Mouse (Mus musculus) embryonic facial prominence, embryonic 10.5 days (tissue): ENCODE measurements around the gene Olfr372. TPM values are rescaled to one million over a fixed set of nuclear protein-coding genes. Genes with fewer than 3 reads are reported as not detected.

Experiments used
- polyA plus RNA-seq: library from polyadenylated mRNA; unstranded; fragments of >200 nt; fragmentation: Nextera tagmentation; extraction: Ambion mirVana; gene quantifications from 2 replicates; pipeline ENCODE4 v1.2.1, GENCODE M21; 2016

The Olfr372 gene
- polyA plus RNA-seq, 1 experiment from 2014 or later, result not detected

Other genes starting within 250 kb of the Olfr372 start
- 4.6 and 5.5 TPM in 2 replicates for gene Zfp709, start 159.2 kb upstream of the Olfr372 start, polyA plus RNA-seq
- gene Zfp882, start 132.6 kb upstream of the Olfr372 start, polyA plus RNA-seq, result 8.4 TPM in 2 replicates
- gene Zfp617, start 132.6 kb upstream of the Olfr372 start, polyA plus RNA-seq, result 33.0 and 33.1 TPM in 2 replicates
- 27.3 and 27.7 TPM in 2 replicates for gene Zfp961, start 90.2 kb upstream of the Olfr372 start, polyA plus RNA-seq
- gene Cyp4f18, start 31.6 kb upstream of the Olfr372 start, polyA plus RNA-seq, result 0.31 and 0.50 TPM in 2 replicates
- 0.04 TPM in 1 of 2 replicates, not detected in the other for gene Olfr373, start 42.0 kb downstream of the Olfr372 start, polyA plus RNA-seq
- not detected in 2 replicates for gene Olfr374, start 65.8 kb downstream of the Olfr372 start, polyA plus RNA-seq
- gene Tpm4, start 93.8 kb downstream of the Olfr372 start, polyA plus RNA-seq, result 749 and 797 TPM in 2 replicates
- gene Rab8a, start 120.0 kb downstream of the Olfr372 start, polyA plus RNA-seq, result 130 and 139 TPM in 2 replicates
- not detected in 2 replicates for gene Hsh2d, start 148.4 kb downstream of the Olfr372 start, polyA plus RNA-seq
- not detected in 2 replicates for gene Cib3, start 171.6 kb downstream of the Olfr372 start, polyA plus RNA-seq
- not detected in 2 replicates for gene Gm11034, start 172.4 kb downstream of the Olfr372 start, polyA plus RNA-seq
- 77.6 and 82.4 TPM in 2 replicates for gene Fam32a, start 178.5 kb downstream of the Olfr372 start, polyA plus RNA-seq
- gene Ap1m1, start 198.8 kb downstream of the Olfr372 start, polyA plus RNA-seq, result 139 and 144 TPM in 2 replicates